Mouse (Mus musculus): ENCODE data around the gene Ndufs1. TPM values are rescaled to one million over a fixed set of nuclear protein-coding genes. Genes with fewer than 3 reads are reported as not detected.
"Not testable (repeated sequence)": the region's sequence is repeated elsewhere in the genome, so short reads cannot be mapped to it uniquely, and the experiment has no call there.

The Ndufs1 gene
- polyA plus RNA-seq, 1 experiment from 2014 or later: 382 TPM

GRCm38 (mm10) chr1:63199387-63199786, 22.8 kb upstream of the Ndufs1 start:
- Histone ChIP-seq H3K4me1 (ENCODE audit: control insufficient read depth in 2 of 2, insufficient read depth in 2 of 2, low read length in 2 of 2) (peaks cover 3% of the 10 kb centered on the region in 2 experiments; a peak in 3 of 4 replicates), H3K27ac (replicated peaks in 1 of 2; ENCODE audit: control insufficient read depth in 1 of 2, insufficient read depth in 1 of 2, low read depth in 2 of 2, low read length in 2 of 2) (no peak overlapping the region), H3K9me3 (ENCODE audit: control insufficient read depth, low read length) (0 out of 2 replicates have a peak, but pooled peaks cover 3% of the 10 kb centered on the region), H3K9ac (ENCODE audit: low read length) (no peak overlapping the region), H3K4me2 (ENCODE audit: low read length) (no peak overlapping the region), H3K27me3 (ENCODE audit: control insufficient read depth, insufficient read depth, low read length) (no peaks in the 10 kb centered on the region), H3K36me3 (ENCODE audit: control insufficient read depth, insufficient read depth, low read length) (no peaks in the 10 kb centered on the region), H3K4me3 (ENCODE audit: control insufficient read depth in 1 of 2, insufficient read depth in 1 of 2, low read depth in 1 of 2, low read length in 2 of 2) (no peak overlapping the region)
- ATAC-seq (ENCODE audit: insufficient number of reproducible peaks, insufficient read depth, low FRiP score, low read depth): no peak
- WGBS: 81% methylated on average over 6 of the region's 6 CpGs

DNA sequence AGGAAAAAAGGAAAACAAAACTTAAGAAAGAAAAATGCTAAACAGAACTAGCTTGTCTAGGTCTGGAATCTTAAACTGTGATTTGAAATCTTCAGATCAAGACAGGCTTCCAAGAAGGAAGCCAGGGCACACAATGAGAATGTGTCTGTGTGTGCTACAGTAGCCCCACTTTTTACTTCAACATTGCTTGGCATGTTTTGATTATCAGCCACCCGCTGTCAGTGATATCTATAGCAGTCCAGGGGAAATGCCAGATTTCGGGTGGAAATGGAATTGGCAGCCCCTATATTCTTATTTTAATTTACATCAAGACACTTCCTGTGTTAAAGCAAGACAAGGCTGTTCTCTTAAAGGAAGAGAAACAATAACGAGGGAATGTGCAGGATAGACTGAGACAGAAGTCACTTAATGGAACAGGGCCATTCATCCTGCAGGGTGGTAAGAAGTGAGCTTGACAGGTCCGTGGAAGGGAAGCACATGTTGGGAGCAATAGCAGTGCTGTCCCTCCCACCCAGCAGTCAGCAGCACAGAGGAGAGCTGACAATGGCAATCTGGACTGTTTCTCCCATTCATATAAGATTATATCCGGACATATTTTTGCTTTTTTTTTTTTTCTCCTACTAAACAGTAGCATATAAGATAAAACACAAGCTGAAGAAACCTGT, 19.3 kb upstream of the Ndufs1 start:
- 0 out of 2 replicates have a peak, but pooled peaks cover 3% of the 10 kb centered on the region for H3K9me3 ChIP-seq (ENCODE audit: control insufficient read depth, low read length)
- H3K4me3 ChIP-seq (ENCODE audit: control insufficient read depth in 1 of 2, insufficient read depth in 1 of 2, low read depth in 1 of 2, low read length in 2 of 2): no peak overlapping the region
- H3K4me2 ChIP-seq (ENCODE audit: low read length): no peak overlapping the region
- H3K4me1 ChIP-seq (ENCODE audit: control insufficient read depth in 2 of 2, insufficient read depth in 2 of 2, low read length in 2 of 2): peaks cover 3 to 13% of the 10 kb centered on the region in 2 experiments; a peak in 3 of 4 replicates
- H3K27ac ChIP-seq (replicated peaks in 1 of 2; ENCODE audit: control insufficient read depth in 1 of 2, insufficient read depth in 1 of 2, low read depth in 2 of 2, low read length in 2 of 2): no peak overlapping the region
- WGBS: 39% methylated on average over 5 of the region's 5 CpGs
- H3K9ac ChIP-seq (ENCODE audit: low read length): no peak overlapping the region
- H3K36me3 ChIP-seq (ENCODE audit: control insufficient read depth, insufficient read depth, low read length): no peaks in the 10 kb centered on the region
- no peaks in the 10 kb centered on the region for H3K27me3 ChIP-seq (ENCODE audit: control insufficient read depth, insufficient read depth, low read length)
- ATAC-seq (ENCODE audit: insufficient number of reproducible peaks, insufficient read depth, low FRiP score, low read depth): no peak

DNA sequence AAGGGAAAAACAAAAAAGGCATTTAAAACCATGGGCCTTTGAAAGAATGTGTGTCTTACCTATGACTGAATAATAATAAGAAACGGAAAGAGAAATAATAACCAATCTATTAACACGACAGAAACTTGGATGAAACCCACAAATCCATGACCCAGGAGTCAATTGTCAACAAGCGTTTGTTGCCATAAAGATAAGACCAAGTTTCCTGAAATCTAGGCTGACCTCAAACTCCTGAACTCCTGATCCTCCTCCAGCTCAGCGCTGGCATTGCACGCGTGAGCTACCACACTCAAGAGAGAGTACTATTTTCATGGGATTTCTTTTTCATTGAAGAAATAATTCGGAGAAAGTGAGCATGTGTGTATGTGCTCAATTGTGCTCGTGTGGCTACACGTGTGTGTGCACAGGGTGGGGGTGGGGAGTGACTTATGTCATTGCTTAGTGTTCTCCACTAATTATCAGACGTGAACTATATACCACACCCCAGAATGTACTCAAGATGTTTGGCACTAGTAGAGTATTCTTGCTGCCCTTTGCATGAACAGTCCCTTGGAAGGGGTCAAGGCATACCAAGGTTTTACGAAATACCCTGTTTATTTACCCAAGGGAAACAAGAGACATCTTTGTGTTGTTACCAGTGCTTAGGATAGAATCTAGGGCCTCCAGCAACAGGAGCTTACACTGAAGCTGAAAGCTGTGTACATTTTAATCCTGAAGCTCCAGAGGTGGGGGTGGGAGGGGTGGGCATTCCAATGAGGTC, 15.9 kb upstream of the Ndufs1 start:
- H3K36me3 ChIP-seq (ENCODE audit: control insufficient read depth, insufficient read depth, low read length): no peaks in the 10 kb centered on the region
- peaks cover 5 to 15% of the 10 kb centered on the region in 2 experiments for H3K4me1 ChIP-seq (ENCODE audit: control insufficient read depth in 2 of 2, insufficient read depth in 2 of 2, low read length in 2 of 2)
- H3K4me2 ChIP-seq (ENCODE audit: low read length): no peak overlapping the region
- H3K27me3 ChIP-seq (ENCODE audit: control insufficient read depth, insufficient read depth, low read length): no peaks in the 10 kb centered on the region
- no peak for ATAC-seq (ENCODE audit: insufficient number of reproducible peaks, insufficient read depth, low FRiP score, low read depth)
- 70% methylated on average over 11 of the region's 11 CpGs for WGBS
- H3K9ac ChIP-seq (ENCODE audit: low read length): no peak overlapping the region
- H3K9me3 ChIP-seq (ENCODE audit: control insufficient read depth, low read length): no peaks in the 10 kb centered on the region
- no peak overlapping the region for H3K27ac ChIP-seq (replicated peaks in 1 of 2; ENCODE audit: control insufficient read depth in 1 of 2, insufficient read depth in 1 of 2, low read depth in 2 of 2, low read length in 2 of 2)
- H3K4me3 ChIP-seq (ENCODE audit: control insufficient read depth in 1 of 2, insufficient read depth in 1 of 2, low read depth in 1 of 2, low read length in 2 of 2): no peak overlapping the region

- WGBS: 24% methylated on average over 8 of the region's 8 CpGs
- peak overlapping the region; percentile 27; the same call in 1 of the 2 replicates for H3K4me2 ChIP-seq (ENCODE audit: low read length)
- peak overlapping the region; percentile 50 to 60 for H3K27ac ChIP-seq (replicated peaks in 1 of 2; ENCODE audit: control insufficient read depth in 1 of 2, insufficient read depth in 1 of 2, low read depth in 2 of 2, low read length in 2 of 2)
Measured at GRCm38 (mm10) chr1:63190851-63191250, 14.2 kb upstream of the Ndufs1 start.

GRCm38 (mm10) chr1:63188536-63188935, 11.9 kb upstream of the Ndufs1 start:
- 76% methylated on average over 3 of the region's 3 CpGs for WGBS
- peaks cover 5 to 15% of the 10 kb centered on the region in 2 experiments for H3K4me1 ChIP-seq (ENCODE audit: control insufficient read depth in 2 of 2, insufficient read depth in 2 of 2, low read length in 2 of 2)
- no peaks in the 10 kb centered on the region for H3K36me3 ChIP-seq (ENCODE audit: control insufficient read depth, insufficient read depth, low read length)
- H3K4me2 ChIP-seq (ENCODE audit: low read length): no peak overlapping the region
- ATAC-seq (ENCODE audit: insufficient number of reproducible peaks, insufficient read depth, low FRiP score, low read depth): no peak
- no peaks in the 10 kb centered on the region for H3K9me3 ChIP-seq (ENCODE audit: control insufficient read depth, low read length)
- H3K27ac ChIP-seq (replicated peaks in 1 of 2; ENCODE audit: control insufficient read depth in 1 of 2, insufficient read depth in 1 of 2, low read depth in 2 of 2, low read length in 2 of 2): no peak overlapping the region
- no peak overlapping the region for H3K9ac ChIP-seq (ENCODE audit: low read length)
- no peak overlapping the region for H3K4me3 ChIP-seq (ENCODE audit: control insufficient read depth in 1 of 2, insufficient read depth in 1 of 2, low read depth in 1 of 2, low read length in 2 of 2)
- H3K27me3 ChIP-seq (ENCODE audit: control insufficient read depth, insufficient read depth, low read length): no peaks in the 10 kb centered on the region

More at GRCm38 (mm10) chr1:63190851-63191250, 14.2 kb upstream of the Ndufs1 start:
- Histone ChIP-seq H3K9me3 (ENCODE audit: control insufficient read depth, low read length) (no peaks in the 10 kb centered on the region), H3K4me3 (ENCODE audit: control insufficient read depth in 1 of 2, insufficient read depth in 1 of 2, low read depth in 1 of 2, low read length in 2 of 2) (no peak overlapping the region; a peak in 1 of 4 replicates), H3K4me1 (ENCODE audit: control insufficient read depth in 2 of 2, insufficient read depth in 2 of 2, low read length in 2 of 2) (peaks cover 5 to 15% of the 10 kb centered on the region in 2 experiments), H3K9ac (ENCODE audit: low read length) (no peak overlapping the region), H3K27me3 (ENCODE audit: control insufficient read depth, insufficient read depth, low read length) (no peaks in the 10 kb centered on the region), H3K36me3 (ENCODE audit: control insufficient read depth, insufficient read depth, low read length) (no peaks in the 10 kb centered on the region)
- ATAC-seq (ENCODE audit: insufficient number of reproducible peaks, insufficient read depth, low FRiP score, low read depth): no peak

- not testable (repeated sequence) for ATAC-seq (ENCODE audit: insufficient number of reproducible peaks, insufficient read depth, low FRiP score, low read depth); H3K36me3 ChIP-seq (ENCODE audit: control insufficient read depth, insufficient read depth, low read length); H3K4me1 ChIP-seq (ENCODE audit: control insufficient read depth in 2 of 2, insufficient read depth in 2 of 2, low read length in 2 of 2); H3K4me3 ChIP-seq (ENCODE audit: control insufficient read depth in 1 of 2, insufficient read depth in 1 of 2, low read depth in 1 of 2, low read length in 2 of 2); H3K9ac ChIP-seq (ENCODE audit: low read length); H3K27me3 ChIP-seq (ENCODE audit: control insufficient read depth, insufficient read depth, low read length); H3K4me2 ChIP-seq (ENCODE audit: low read length); H3K27ac ChIP-seq (replicated peaks in 1 of 2; ENCODE audit: control insufficient read depth in 1 of 2, insufficient read depth in 1 of 2, low read depth in 2 of 2, low read length in 2 of 2); H3K9me3 ChIP-seq (ENCODE audit: control insufficient read depth, low read length)
- 99% methylated on average over 6 of the region's 6 CpGs for WGBS
Measured at GRCm38 (mm10) chr1:63185430-63185829, 8.8 kb upstream of the Ndufs1 start.

DNA sequence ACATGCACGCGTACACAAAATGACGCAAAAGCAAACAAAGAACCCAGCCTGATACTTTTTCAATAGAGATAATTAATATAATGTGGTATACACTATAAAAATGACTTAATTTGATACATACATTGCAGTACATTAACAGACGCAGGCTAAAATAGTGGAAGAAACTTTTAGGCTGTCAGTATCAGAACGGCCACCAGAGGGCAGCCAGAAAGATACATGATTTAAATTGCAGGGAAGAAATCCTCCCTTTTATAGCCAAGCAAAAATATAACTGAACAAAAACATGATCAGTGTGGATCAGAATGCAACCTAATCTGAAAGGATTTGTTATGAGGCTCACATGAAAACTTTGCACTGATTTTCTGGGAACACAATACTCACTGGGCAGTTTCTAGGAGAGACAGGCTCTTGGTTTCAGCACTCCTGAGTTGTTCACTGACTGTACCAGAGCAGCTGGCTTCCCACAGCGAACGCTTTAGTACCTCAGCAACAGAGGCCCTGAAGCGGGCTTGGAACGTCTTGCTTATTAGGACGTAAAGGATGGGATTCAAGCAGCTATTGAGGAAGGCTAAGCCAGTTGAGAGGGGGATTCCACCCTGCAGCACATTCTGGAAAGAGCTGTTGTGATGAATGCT, 6.1 kb upstream of the Ndufs1 start:
- Histone ChIP-seq H3K36me3 (ENCODE audit: control insufficient read depth, insufficient read depth, low read length) (peaks cover 33% of the 10 kb centered on the region), H3K9me3 (ENCODE audit: control insufficient read depth, low read length) (no peaks in the 10 kb centered on the region), H3K27me3 (ENCODE audit: control insufficient read depth, insufficient read depth, low read length) (no peaks in the 10 kb centered on the region), H3K27ac (replicated peaks in 1 of 2; ENCODE audit: control insufficient read depth in 1 of 2, insufficient read depth in 1 of 2, low read depth in 2 of 2, low read length in 2 of 2) (no peak overlapping the region), H3K9ac (ENCODE audit: low read length) (no peak overlapping the region), H3K4me2 (ENCODE audit: low read length) (no peak overlapping the region), H3K4me1 (ENCODE audit: control insufficient read depth in 2 of 2, insufficient read depth in 2 of 2, low read length in 2 of 2) (peaks cover 2 to 6% of the 10 kb centered on the region in 2 experiments; a peak in 3 of 4 replicates), H3K4me3 (ENCODE audit: control insufficient read depth in 1 of 2, insufficient read depth in 1 of 2, low read depth in 1 of 2, low read length in 2 of 2) (no peak overlapping the region)
- no peak for ATAC-seq (ENCODE audit: insufficient number of reproducible peaks, insufficient read depth, low FRiP score, low read depth)
- 58% methylated on average over 10 of the region's 10 CpGs for WGBS

All from heart, embryonic 14.5 days (tissue).